Mouse (Mus musculus): ENCODE measurements around the gene Glrx5. TPM values are rescaled to one million over a fixed set of nuclear protein-coding genes. Genes with fewer than 3 reads are reported as not detected.

Gene Glrx5
- polyA plus RNA-seq, 1 experiment = 245 TPM

DNA sequence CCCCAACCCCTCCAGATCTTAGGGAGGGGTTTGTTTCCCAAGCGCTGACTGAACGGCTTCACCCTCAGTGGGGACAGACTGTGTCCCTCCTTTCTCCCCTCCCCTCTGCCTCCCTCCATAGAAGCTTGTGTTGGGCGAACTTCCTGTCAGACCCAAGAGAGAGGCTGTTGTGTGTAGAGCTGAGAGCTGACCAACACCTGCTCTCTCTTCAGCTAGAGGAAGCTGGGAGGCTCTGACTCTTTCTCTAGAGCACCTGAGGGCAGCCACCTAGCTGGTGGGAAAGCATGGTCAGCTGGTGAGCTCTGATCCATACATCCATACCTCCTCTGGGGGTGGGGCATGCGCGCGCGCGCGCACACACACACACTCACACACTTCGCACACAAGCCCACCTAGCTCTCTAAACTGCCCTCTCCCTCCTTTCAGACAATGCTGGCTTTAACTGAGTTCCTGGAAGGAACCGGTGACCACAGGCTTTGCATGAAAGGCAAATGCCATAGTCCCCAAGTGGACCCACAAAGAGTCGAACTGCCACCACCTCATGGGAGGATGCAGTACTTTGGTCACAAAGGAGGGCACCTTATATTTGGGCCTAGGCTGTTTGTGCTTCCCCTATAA is 37.1 kb upstream of the Glrx5 start:
- TF ChIP-seq TAL1 (IDR thresholded peaks at IDR 0.05; ENCODE audit: low read length) (no peak), GATA1 (IDR thresholded peaks at IDR 0.05; ENCODE audit: low read length) (no peak)
- peaks cover 79% of the 10 kb centered on the region for H3K4me1 ChIP-seq (ENCODE audit: control insufficient read depth)
- H3K36me3 ChIP-seq (ENCODE audit: control insufficient read depth) = peaks cover 27% of the 10 kb centered on the region
- H3K27me3 ChIP-seq (ENCODE audit: control insufficient read depth) = no peaks in the 10 kb centered on the region
- peaks cover 3% of the 10 kb centered on the region for H3K9me3 ChIP-seq (ENCODE audit: control insufficient read depth, low read length)
- H3K4me3 ChIP-seq (replicated peaks) = no peak overlapping the region

DNA sequence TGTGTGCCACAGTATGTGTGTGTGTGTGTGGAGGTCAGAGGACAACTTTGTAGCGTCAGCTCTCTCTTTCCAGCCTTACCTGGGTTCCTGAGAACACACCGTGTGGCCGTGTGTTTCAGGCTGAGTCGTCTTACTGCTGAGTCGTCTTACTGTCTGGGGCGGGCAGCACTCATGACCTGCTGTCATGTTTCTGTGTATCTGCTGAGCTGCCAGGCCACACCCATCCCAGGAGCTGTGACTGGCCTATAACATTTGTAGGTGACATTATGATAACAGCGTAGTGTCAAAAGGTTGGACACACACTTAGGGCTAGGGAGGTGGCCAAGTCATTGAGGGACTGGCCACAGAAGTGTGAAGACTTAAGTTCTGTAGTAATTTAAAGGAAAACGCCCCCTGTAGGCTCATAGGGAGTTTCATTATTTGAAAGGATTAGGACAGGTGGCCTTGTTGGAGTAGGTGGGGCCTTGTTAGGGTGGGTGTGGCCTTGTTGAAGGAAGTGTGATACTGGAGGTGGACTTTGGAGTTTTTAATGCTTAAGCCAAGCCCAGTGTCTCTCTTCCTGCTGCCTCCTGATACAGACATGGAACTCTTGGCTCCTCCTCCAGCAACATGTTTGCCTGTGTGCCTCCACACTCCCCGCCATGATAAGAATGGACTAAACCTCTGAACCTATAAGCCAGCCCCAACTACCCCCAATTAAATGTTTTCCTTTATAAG is 36.3 kb upstream of the Glrx5 start:
- H3K4me3 ChIP-seq (replicated peaks) = no peak overlapping the region
- peaks cover 75% of the 10 kb centered on the region for H3K4me1 ChIP-seq (ENCODE audit: control insufficient read depth)
- TF ChIP-seq TAL1 (IDR thresholded peaks at IDR 0.05; ENCODE audit: low read length) (no peak), GATA1 (IDR thresholded peaks at IDR 0.05; ENCODE audit: low read length) (no peak)
- peaks cover 25% of the 10 kb centered on the region for H3K36me3 ChIP-seq (ENCODE audit: control insufficient read depth)
- no peaks in the 10 kb centered on the region for H3K27me3 ChIP-seq (ENCODE audit: control insufficient read depth)
- peaks cover 3% of the 10 kb centered on the region for H3K9me3 ChIP-seq (ENCODE audit: control insufficient read depth, low read length)

DNA sequence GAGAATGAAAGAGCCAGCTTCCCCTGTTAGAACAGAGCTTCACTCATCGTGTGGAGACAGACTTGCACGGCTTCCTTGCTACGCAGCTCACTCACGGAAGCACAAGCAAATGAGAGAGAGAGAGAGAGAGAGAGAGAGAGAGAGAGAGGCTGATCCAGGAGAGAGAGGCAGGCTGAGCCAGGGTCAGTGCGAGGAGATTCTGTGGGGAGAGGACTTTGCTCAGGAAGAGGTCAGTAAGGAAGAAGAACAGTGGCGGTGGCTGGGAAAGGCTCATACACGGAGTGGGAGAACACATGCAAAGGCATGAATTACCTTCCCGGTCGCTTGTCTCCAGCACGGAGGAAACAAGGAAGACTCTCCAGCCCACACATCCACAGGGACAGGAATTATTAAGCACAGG is 35.3 kb upstream of the Glrx5 start:
- peaks cover 80% of the 10 kb centered on the region for H3K4me1 ChIP-seq (ENCODE audit: control insufficient read depth)

DNA sequence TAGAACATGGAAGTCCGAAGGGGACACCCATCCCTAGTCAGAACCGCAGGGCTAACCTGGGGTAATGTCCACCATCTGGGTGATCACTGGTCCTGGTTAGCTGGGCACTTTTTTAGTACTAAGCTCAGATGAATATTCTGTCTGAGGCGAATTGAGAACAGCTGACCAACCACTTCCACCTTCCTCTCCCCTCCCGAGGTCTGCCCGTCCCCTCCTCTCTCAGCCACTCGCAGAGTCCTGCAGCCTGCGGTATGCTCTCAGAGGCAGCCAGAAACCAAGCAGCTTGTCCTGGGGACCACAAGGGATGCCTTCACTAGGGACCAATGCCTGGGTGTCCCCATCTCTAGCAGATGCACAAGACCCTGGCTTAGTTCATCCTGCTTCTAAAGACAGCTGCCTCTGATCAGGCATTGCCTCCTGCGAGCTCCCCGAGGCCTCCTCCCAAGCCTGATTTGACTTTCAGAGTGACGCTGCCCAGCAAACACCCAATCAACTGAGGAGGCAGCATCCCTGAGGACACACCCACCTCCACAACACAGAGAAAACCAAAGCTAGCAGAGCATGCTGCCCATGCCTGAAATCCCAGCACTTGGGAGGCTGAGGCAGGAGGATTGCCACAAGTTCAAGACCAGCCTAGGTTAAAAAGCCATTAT is 34.7 kb upstream of the Glrx5 start:
- no peak overlapping the region for H3K4me3 ChIP-seq (replicated peaks)
- H3K9me3 ChIP-seq (ENCODE audit: control insufficient read depth, low read length) = peaks cover 3% of the 10 kb centered on the region
- TF ChIP-seq GATA1 (IDR thresholded peaks at IDR 0.05; ENCODE audit: low read length) (no peak), TAL1 (IDR thresholded peaks at IDR 0.05; ENCODE audit: low read length) (no peak)
- H3K36me3 ChIP-seq (ENCODE audit: control insufficient read depth) = peaks cover 34% of the 10 kb centered on the region
- H3K4me1 ChIP-seq (ENCODE audit: control insufficient read depth) = peaks cover 80% of the 10 kb centered on the region
- H3K27me3 ChIP-seq (ENCODE audit: control insufficient read depth) = no peaks in the 10 kb centered on the region

More for the DNA sequence above, 35.3 kb upstream of the Glrx5 start:
- Histone ChIP-seq H3K27me3 (ENCODE audit: control insufficient read depth) (no peaks in the 10 kb centered on the region), H3K36me3 (ENCODE audit: control insufficient read depth) (peaks cover 34% of the 10 kb centered on the region), H3K9me3 (ENCODE audit: control insufficient read depth, low read length) (peaks cover 3% of the 10 kb centered on the region), H3K4me3 (replicated peaks) (no peak overlapping the region)
- TF ChIP-seq GATA1 (IDR thresholded peaks at IDR 0.05; ENCODE audit: low read length) (no peak), TAL1 (IDR thresholded peaks at IDR 0.05; ENCODE audit: low read length) (no peak)

DNA sequence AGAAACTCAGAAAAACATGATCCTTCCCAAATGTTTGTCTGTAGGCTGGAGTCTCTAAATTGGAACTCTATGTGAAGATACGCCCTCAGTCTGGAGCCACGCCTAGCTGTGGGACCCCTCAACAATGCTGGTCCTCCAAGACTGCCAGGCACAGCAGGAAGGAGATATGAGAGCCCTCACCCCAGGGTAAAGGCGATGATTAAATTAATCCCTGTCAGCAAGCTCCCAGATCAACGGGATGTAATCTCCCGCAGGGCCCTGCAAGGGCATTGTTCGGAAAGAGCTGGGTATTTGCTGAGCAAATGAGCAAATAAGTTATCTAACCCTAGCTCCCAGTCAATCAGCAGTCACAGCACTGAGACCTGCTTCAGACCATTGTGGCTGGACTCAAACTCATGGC is 33.9 kb upstream of the Glrx5 start:
- peaks cover 3% of the 10 kb centered on the region for H3K9me3 ChIP-seq (ENCODE audit: control insufficient read depth, low read length)
- peaks cover 85% of the 10 kb centered on the region for H3K4me1 ChIP-seq (ENCODE audit: control insufficient read depth)
- peaks cover 35% of the 10 kb centered on the region for H3K36me3 ChIP-seq (ENCODE audit: control insufficient read depth)
- no peaks in the 10 kb centered on the region for H3K27me3 ChIP-seq (ENCODE audit: control insufficient read depth)
- H3K4me3 ChIP-seq (replicated peaks) = no peak overlapping the region
- no peak for TF ChIP-seq GATA1 (IDR thresholded peaks at IDR 0.05; ENCODE audit: low read length)
- no peak for TF ChIP-seq TAL1 (IDR thresholded peaks at IDR 0.05; ENCODE audit: low read length)

DNA sequence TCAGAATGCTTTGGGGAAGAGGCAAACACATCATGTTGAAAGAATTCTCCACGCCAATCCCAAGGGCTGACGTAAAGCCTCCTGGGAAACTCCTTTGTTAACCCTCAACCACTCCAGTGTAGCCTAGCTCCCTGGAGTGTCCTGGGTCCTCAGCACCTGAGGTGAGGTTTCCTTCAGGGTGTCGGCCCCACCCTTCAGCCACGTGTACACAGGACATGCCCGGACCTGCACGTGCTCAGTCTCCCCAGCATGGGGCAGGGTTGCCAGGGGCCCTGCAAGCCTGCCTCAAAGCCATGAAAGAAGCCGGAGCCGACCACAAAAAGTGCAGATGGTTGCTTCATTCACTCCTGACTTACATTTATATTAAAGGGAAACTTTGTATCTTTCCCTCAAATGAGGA is 33.3 kb upstream of the Glrx5 start:
- Histone ChIP-seq H3K4me3 (replicated peaks) (no peak overlapping the region), H3K36me3 (ENCODE audit: control insufficient read depth) (peaks cover 37% of the 10 kb centered on the region), H3K9me3 (ENCODE audit: control insufficient read depth, low read length) (peaks cover 3% of the 10 kb centered on the region)

DNA sequence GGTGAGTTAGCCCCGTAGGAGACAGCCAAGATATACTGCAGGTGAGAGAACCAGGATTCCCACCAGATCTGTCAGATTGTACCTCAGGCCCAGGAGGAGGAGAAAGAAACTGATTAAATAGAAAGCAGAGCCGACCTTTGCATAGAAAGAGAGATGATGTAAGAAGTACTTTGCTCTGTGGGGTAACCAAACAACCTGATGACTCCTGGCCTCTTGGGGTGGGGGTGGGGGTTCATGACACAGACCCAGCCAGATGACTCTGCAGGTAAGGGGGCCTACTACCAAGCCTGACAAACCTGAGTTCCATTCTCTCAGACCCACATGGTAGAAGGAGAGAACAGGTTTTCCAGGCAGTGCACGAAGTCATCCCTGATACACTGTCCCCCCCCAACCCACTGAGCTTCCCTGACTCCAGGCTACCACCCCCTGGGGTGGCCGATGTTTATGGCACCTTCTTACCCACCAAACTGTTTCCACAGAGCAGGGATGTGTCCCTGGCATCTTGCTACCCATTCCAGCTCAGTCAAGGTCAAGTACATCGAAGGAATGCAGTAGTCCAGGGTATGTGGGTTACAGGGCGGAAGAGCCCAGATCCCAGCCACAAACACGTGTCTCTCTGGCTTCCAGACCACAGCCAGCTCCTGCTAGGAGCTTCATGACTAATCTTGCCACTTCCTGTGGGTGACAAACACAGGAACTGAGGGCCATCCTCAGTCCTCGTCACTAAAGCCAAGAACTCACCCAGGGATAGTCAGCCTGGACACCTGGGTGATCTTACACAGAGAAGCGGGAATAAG is 31.8 kb upstream of the Glrx5 start:
- TF ChIP-seq GATA1 (IDR thresholded peaks at IDR 0.05; ENCODE audit: low read length) (no peak), TAL1 (IDR thresholded peaks at IDR 0.05; ENCODE audit: low read length) (no peak)
- Histone ChIP-seq H3K4me3 (replicated peaks) (no peak overlapping the region), H3K27me3 (ENCODE audit: control insufficient read depth) (no peaks in the 10 kb centered on the region), H3K36me3 (ENCODE audit: control insufficient read depth) (peaks cover 44% of the 10 kb centered on the region), H3K9me3 (ENCODE audit: control insufficient read depth, low read length) (peaks cover 3% of the 10 kb centered on the region), H3K4me1 (ENCODE audit: control insufficient read depth) (peaks cover 94% of the 10 kb centered on the region)

More for the DNA sequence above, 33.3 kb upstream of the Glrx5 start:
- no peaks in the 10 kb centered on the region for H3K27me3 ChIP-seq (ENCODE audit: control insufficient read depth)
- H3K4me1 ChIP-seq (ENCODE audit: control insufficient read depth) = peaks cover 91% of the 10 kb centered on the region
- TF ChIP-seq TAL1 (IDR thresholded peaks at IDR 0.05; ENCODE audit: low read length) (no peak), GATA1 (IDR thresholded peaks at IDR 0.05; ENCODE audit: low read length) (no peak)

DNA sequence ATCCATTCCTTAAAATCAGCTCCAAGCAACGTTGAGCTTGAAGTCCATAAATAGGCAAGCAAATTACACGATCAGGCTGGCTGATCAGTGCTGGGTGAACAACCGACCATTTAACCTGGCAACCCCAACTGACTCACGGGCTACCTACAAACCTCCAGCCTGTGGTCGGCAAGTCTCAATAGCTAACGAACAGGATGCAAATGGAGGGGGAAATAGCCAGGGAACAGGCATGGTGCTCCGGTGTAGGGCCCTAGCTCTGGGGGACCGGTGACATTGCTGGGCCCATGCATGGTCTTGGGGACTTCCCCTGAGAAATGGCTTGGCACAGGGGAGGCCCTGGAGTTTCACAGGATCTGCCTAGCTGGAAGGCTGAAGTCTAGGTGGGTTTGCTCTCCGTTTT is 31.2 kb upstream of the Glrx5 start:
- Histone ChIP-seq H3K9me3 (ENCODE audit: control insufficient read depth, low read length) (peaks cover 2% of the 10 kb centered on the region), H3K4me3 (replicated peaks) (no peak overlapping the region), H3K4me1 (ENCODE audit: control insufficient read depth) (peaks cover 93% of the 10 kb centered on the region), H3K27me3 (ENCODE audit: control insufficient read depth) (no peaks in the 10 kb centered on the region), H3K36me3 (ENCODE audit: control insufficient read depth) (peaks cover 45% of the 10 kb centered on the region)
- TF ChIP-seq GATA1 (IDR thresholded peaks at IDR 0.05; ENCODE audit: low read length) (no peak), TAL1 (IDR thresholded peaks at IDR 0.05; ENCODE audit: low read length) (no peak)
